In the genomic region with DNA sequence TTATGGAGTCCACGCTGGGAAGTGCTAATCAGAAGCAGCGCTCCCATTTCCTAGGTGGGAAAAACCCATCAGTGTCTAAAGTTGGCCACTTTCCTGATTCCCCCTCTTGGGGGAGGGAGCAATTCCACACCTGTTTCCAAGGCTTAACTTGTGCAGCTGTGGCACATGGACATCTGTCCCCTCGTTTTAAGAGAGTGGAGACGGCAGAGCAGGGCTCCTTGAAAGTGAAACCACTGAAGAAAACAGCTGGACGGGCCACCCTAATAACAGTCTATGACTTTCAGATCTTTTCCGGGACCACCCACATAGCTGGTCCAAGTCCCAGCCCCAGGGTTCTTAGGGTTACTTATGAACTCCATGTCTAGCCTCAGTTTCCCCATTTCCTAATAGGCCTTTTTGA, we compare ENCODE assay signal across 9 mouse cellular contexts.
A peak's percentile ranks its signal among the peaks of the same experiment; 100 is the strongest.
DNase-seq lines count a peak whose midpoint lies in the region; ATAC-seq lines count a peak whose summit lies in the region.
"Had no signal": no experiment of that assay in that cellular context is flagged by ENCODE, and none has a peak within 500 bp of the region (broad histone marks: within the 10 kb centered on the region; RNA-seq: fewer than 3 reads in every experiment).

No protein-coding gene starts in this region.

- no peaks in the 10 kb centered on the region for H3K27me3 ChIP-seq in hindbrain, embryonic 11.5 days (ENCODE audit: control insufficient read depth, insufficient read depth, low read length)
- no peaks in the 10 kb centered on the region for H3K27me3 ChIP-seq in hindbrain, embryonic 16.5 days (replicated peaks; ENCODE audit: control insufficient read depth, insufficient read depth, low read length)
- no peaks in the 10 kb centered on the region for H3K27me3 ChIP-seq in embryonic facial prominence, embryonic 13.5 days
- H3K27me3 ChIP-seq in hindbrain, embryonic 12.5 days: no peaks in the 10 kb centered on the region
- H3K27me3 ChIP-seq in midbrain, embryonic 14.5 days (ENCODE audit: control insufficient read depth, insufficient read depth, low read length): no peaks in the 10 kb centered on the region

- no peak overlapping the region for H3K4me2 ChIP-seq in hindbrain, embryonic 11.5 days (replicated peaks; ENCODE audit: low read depth, low read length)
- no peak overlapping the region for H3K4me2 ChIP-seq in hindbrain, embryonic 16.5 days (ENCODE audit: low read length)
- 0 out of 2 replicates have a peak overlapping the region, but pooled peaks have one; percentile 58 for H3K4me2 ChIP-seq in embryonic facial prominence, embryonic 13.5 days
- no peak overlapping the region for H3K4me2 ChIP-seq in hindbrain, embryonic 12.5 days (replicated peaks)
- no peak overlapping the region for H3K4me2 ChIP-seq in midbrain, embryonic 14.5 days (ENCODE audit: low read length)

- H3K36me3 ChIP-seq in hindbrain, embryonic 11.5 days (ENCODE audit: control insufficient read depth, insufficient read depth, low read length): no peaks in the 10 kb centered on the region
- H3K36me3 ChIP-seq in hindbrain, embryonic 16.5 days (ENCODE audit: control insufficient read depth, insufficient read depth, low read length): no peaks in the 10 kb centered on the region
- H3K36me3 ChIP-seq in embryonic facial prominence, embryonic 13.5 days: no peaks in the 10 kb centered on the region
- no peaks in the 10 kb centered on the region for H3K36me3 ChIP-seq in hindbrain, embryonic 12.5 days
- no peaks in the 10 kb centered on the region for H3K36me3 ChIP-seq in midbrain, embryonic 14.5 days (ENCODE audit: control insufficient read depth, insufficient read depth, low read length)

- DNase-seq in hindbrain, embryonic 11.5 days (ENCODE audit: low spot score): peak; percentile 30
- no peak for DNase-seq in midbrain, embryonic 14.5 days
- no peak for DNase-seq in urinary bladder, adult 2 months (ENCODE audit: low spot score)
- no peak for DNase-seq in ovary, postnatal 10 days (ENCODE audit: low spot score)

- WGBS in hindbrain, embryonic 11.5 days: 38% methylated on average over 6 of the region's 6 CpGs
- WGBS in hindbrain, embryonic 16.5 days: 43% methylated on average over 6 of the region's 6 CpGs
- 30% methylated on average over 6 of the region's 6 CpGs for WGBS in embryonic facial prominence, embryonic 13.5 days
- WGBS in hindbrain, embryonic 12.5 days: 37% methylated on average over 6 of the region's 6 CpGs
- 41% methylated on average over 6 of the region's 6 CpGs for WGBS in midbrain, embryonic 14.5 days

- no peak for ATAC-seq in hindbrain, embryonic 11.5 days (ENCODE audit: low FRiP score)
- ATAC-seq in hindbrain, embryonic 16.5 days: no peak
- no peak for ATAC-seq in embryonic facial prominence, embryonic 13.5 days (ENCODE audit: insufficient number of reproducible peaks, insufficient read depth, low FRiP score, low TSS enrichment, low read depth)
- no peak for ATAC-seq in hindbrain, embryonic 12.5 days (ENCODE audit: low FRiP score)
- ATAC-seq in midbrain, embryonic 14.5 days (ENCODE audit: low FRiP score, low TSS enrichment): no peak
- ATAC-seq in inflammation-experienced regulatory T-cells, adult 6 months: no peak

- H3K4me1 ChIP-seq in hindbrain, embryonic 11.5 days (replicated peaks; ENCODE audit: control insufficient read depth, insufficient read depth, low read length): peaks cover 23% of the 10 kb centered on the region
- peaks cover 29% of the 10 kb centered on the region for H3K4me1 ChIP-seq in hindbrain, embryonic 16.5 days (ENCODE audit: control insufficient read depth, insufficient read depth, low read depth, low read length)
- H3K4me1 ChIP-seq in embryonic facial prominence, embryonic 13.5 days: peaks cover 27% of the 10 kb centered on the region
- peaks cover 51% of the 10 kb centered on the region for H3K4me1 ChIP-seq in hindbrain, embryonic 12.5 days
- peaks cover 22% of the 10 kb centered on the region for H3K4me1 ChIP-seq in midbrain, embryonic 14.5 days (ENCODE audit: control insufficient read depth, insufficient read depth, low read length)

- H3K4me3 ChIP-seq in hindbrain, embryonic 11.5 days (ENCODE audit: low read depth, low read length): no peak overlapping the region
- H3K4me3 ChIP-seq in hindbrain, embryonic 16.5 days (ENCODE audit: low read length): no peak overlapping the region
- no peak overlapping the region for H3K4me3 ChIP-seq in embryonic facial prominence, embryonic 13.5 days
- no peak overlapping the region for H3K4me3 ChIP-seq in hindbrain, embryonic 12.5 days
- H3K4me3 ChIP-seq in midbrain, embryonic 14.5 days (replicated peaks; ENCODE audit: low read depth, low read length): no peak overlapping the region

- no peaks in the 10 kb centered on the region for H3K9me3 ChIP-seq in hindbrain, embryonic 11.5 days (ENCODE audit: control insufficient read depth, low read length)
- H3K9me3 ChIP-seq in hindbrain, embryonic 16.5 days (ENCODE audit: control insufficient read depth, low read length): no peaks in the 10 kb centered on the region
- no peaks in the 10 kb centered on the region for H3K9me3 ChIP-seq in embryonic facial prominence, embryonic 13.5 days
- no peaks in the 10 kb centered on the region for H3K9me3 ChIP-seq in hindbrain, embryonic 12.5 days (replicated peaks)
- no peaks in the 10 kb centered on the region for H3K9me3 ChIP-seq in midbrain, embryonic 14.5 days (ENCODE audit: control insufficient read depth, low read length)

- peak overlapping the region; percentile 82 for H3K27ac ChIP-seq in hindbrain, embryonic 11.5 days (ENCODE audit: low read depth, low read length)
- no peak overlapping the region for H3K27ac ChIP-seq in hindbrain, embryonic 16.5 days (ENCODE audit: low read depth, low read length)
- H3K27ac ChIP-seq in embryonic facial prominence, embryonic 13.5 days: peak overlapping the region; percentile 63; the same call in 1 of the 2 replicates
- H3K27ac ChIP-seq in hindbrain, embryonic 12.5 days: peak overlapping the region; percentile 18
- 0 out of 2 replicates have a peak overlapping the region, but pooled peaks have one; percentile 71 for H3K27ac ChIP-seq in midbrain, embryonic 14.5 days (replicated peaks; ENCODE audit: low read depth, low read length)
- H3K27ac ChIP-seq: macrophage had no signal

- no peak overlapping the region for H3K9ac ChIP-seq in hindbrain, embryonic 11.5 days (ENCODE audit: low read depth, low read length)
- H3K9ac ChIP-seq in hindbrain, embryonic 16.5 days (ENCODE audit: low read depth, low read length): no peak overlapping the region
- H3K9ac ChIP-seq in embryonic facial prominence, embryonic 13.5 days: no peak overlapping the region
- H3K9ac ChIP-seq in hindbrain, embryonic 12.5 days: no peak overlapping the region
- H3K9ac ChIP-seq in midbrain, embryonic 14.5 days (replicated peaks; ENCODE audit: low read length): no peak overlapping the region
